Mouse (Mus musculus): ENCODE results near the gene Slc25a23.

Gene Slc25a23

GRCm38 (mm10) chr17:57019693-57020092 is 40.0 kb downstream of the Slc25a23 start:
- ATAC-seq (ENCODE audit: low TSS enrichment), result no peak

GRCm38 (mm10) chr17:57012245-57012795 is 47.3 kb downstream of the Slc25a23 start:
- ATAC-seq (ENCODE audit: low TSS enrichment), result no peak

GRCm38 (mm10) chr17:57011236-57012141 is 48.2 kb downstream of the Slc25a23 start, which contains the start of the genes Gtf2f1 and Gm17949:
Gene Gtf2f1 (minus strand): TSS chr17:57011288.
Gene Gm17949 (plus strand): TSS chr17:57011469.
- peak; percentile 90 for ATAC-seq (ENCODE audit: low TSS enrichment)

- ATAC-seq (ENCODE audit: low TSS enrichment), result peak; percentile 24; the same call in 1 of the 2 replicates
Measured at GRCm38 (mm10) chr17:57010911-57011235, 48.8 kb downstream of the Slc25a23 start.

GRCm38 (mm10) chr17:57007137-57007905 is 52.3 kb downstream of the Slc25a23 start:
- no peak for ATAC-seq (ENCODE audit: low TSS enrichment)

GRCm38 (mm10) chr17:57003994-57004393 is 55.7 kb downstream of the Slc25a23 start:
- ATAC-seq (ENCODE audit: low TSS enrichment), result no peak

GRCm38 (mm10) chr17:57001228-57001627 is 58.4 kb downstream of the Slc25a23 start:
- ATAC-seq (ENCODE audit: low TSS enrichment), result no peak

- no peak for ATAC-seq (ENCODE audit: low TSS enrichment)
Measured at GRCm38 (mm10) chr17:56999968-57000609, 59.6 kb downstream of the Slc25a23 start, which contains the start of gene Pspn. Gene Pspn (minus strand): TSS chr17:57000018.

- no peak for ATAC-seq (ENCODE audit: low TSS enrichment)
Measured at GRCm38 (mm10) chr17:56999414-56999813, 60.2 kb downstream of the Slc25a23 start.

- ATAC-seq (ENCODE audit: low TSS enrichment), result peak; percentile 92
Measured at GRCm38 (mm10) chr17:56997029-56997667, 62.5 kb downstream of the Slc25a23 start, which contains the start of gene Alkbh7. Gene Alkbh7 (plus strand): TSS chr17:56997339.

- ATAC-seq (ENCODE audit: low TSS enrichment), result no peak
Measured at GRCm38 (mm10) chr17:56996506-56996905, 63.2 kb downstream of the Slc25a23 start.

- no peak for ATAC-seq (ENCODE audit: low TSS enrichment)
Measured at GRCm38 (mm10) chr17:56995046-56995445, 64.6 kb downstream of the Slc25a23 start.
